Mouse (Mus musculus) forebrain, embryonic 11.5 days (tissue): Measurements from ENCODE around the gene Bphl. TPM values are rescaled to one million over a fixed set of nuclear protein-coding genes. Genes with fewer than 3 reads are reported as not detected.

Experiments
- ATAC-seq: fragments of 200-750 bp; cut with Nextera tagmentation; replicated peaks from 2 replicates; pipeline ENCODE4 v1.8.0; 2017; ENCODE audit warnings: moderate TSS enrichment; ENCODE audit not compliant: low FRiP score
- DNase-seq: peaks from one replicate; pipeline ENCODE4 v3.0.0-alpha.2; 2017; ENCODE audit warnings: low spot score
- H3K27ac ChIP-seq: fragments of 300-500 bp; sonication (generic); 2 replicates; pipeline ENCODE4 v1.5.1; 2014; ENCODE audit warnings: low read depth, low read length
- H3K27me3 ChIP-seq: fragments of 300-500 bp; sonication (generic); 2 replicates; pipeline ENCODE4 v1.6.1; 2014; ENCODE audit warnings: mild to moderate bottlenecking, low read length, mixed read lengths; ENCODE audit not compliant: control insufficient read depth, insufficient read depth
- H3K36me3 ChIP-seq: fragments of 300-500 bp; sonication (generic); 2 replicates; pipeline ENCODE4 v1.6.1; 2014; ENCODE audit warnings: mild to moderate bottlenecking, low read length, moderate library complexity, mixed read lengths; ENCODE audit not compliant: control insufficient read depth, insufficient read depth
- H3K4me1 ChIP-seq: fragments of 300-500 bp; sonication (generic); replicated peaks from 2 replicates; pipeline ENCODE4 v1.6.1; 2014; ENCODE audit warnings: low read length, mixed read lengths; ENCODE audit not compliant: control insufficient read depth, insufficient read depth
- H3K4me2 ChIP-seq: fragments of 300-500 bp; sonication (generic); 2 replicates; pipeline ENCODE4 v1.6.1; 2014; ENCODE audit warnings: low read depth, mild to moderate bottlenecking, low read length, moderate library complexity, mixed read lengths; ENCODE audit not compliant: severe bottlenecking
- H3K4me3 ChIP-seq: fragments of 300-500 bp; sonication (generic); 2 replicates; pipeline ENCODE4 v1.5.1; 2014; ENCODE audit warnings: low read depth, low read length
- H3K9ac ChIP-seq: fragments of 300-500 bp; sonication (generic); 2 replicates; pipeline ENCODE4 v1.6.1; 2014; ENCODE audit warnings: low read length
- H3K9me3 ChIP-seq: fragments of 300-500 bp; sonication (generic); 2 replicates; pipeline ENCODE4 v1.6.1; 2016; ENCODE audit warnings: low read length, mixed read lengths; ENCODE audit not compliant: control insufficient read depth
- WGBS: fragments of 180-500 bp; shearing (Covaris S2); extraction: QIAGEN DNeasy Blood & Tissue Kit; methylation state at CpG from one replicate; pipeline ENCODE4 v1.1.7; 2014; 5-methylcytosine and 5-hydroxymethylcytosine counted together
- polyA plus RNA-seq: library from polyadenylated mRNA; unstranded; fragments of >200 nt; fragmentation: Nextera tagmentation; extraction: Ambion mirVana; gene quantifications from 2 replicates; pipeline ENCODE4 v1.2.1, GENCODE M21; 2014

Gene Bphl
- polyA plus RNA-seq, result 33.3 and 33.8 TPM in 2 replicates

- no peaks in the 10 kb centered on the region for H3K27me3 ChIP-seq
- H3K4me3 ChIP-seq, result peak within 1 kb of the TSS; percentile 69
- H3K36me3 ChIP-seq, result no peaks in the 10 kb centered on the region
- DNase-seq (peak; percentile 95), ATAC-seq (peak; percentile 91)
- peak within 1 kb of the TSS; percentile 59 for H3K27ac ChIP-seq
- H3K9ac ChIP-seq, result peak within 1 kb of the TSS; percentile 90
- H3K4me2 ChIP-seq, result peak within 1 kb of the TSS; percentile 76
- WGBS, result under 1% methylated on average over 37 of the region's 37 CpGs
- no peaks in the 10 kb centered on the region for H3K9me3 ChIP-seq
- H3K4me1 ChIP-seq, result peaks cover 11% of the 10 kb centered on the region; the same call in 1 of the 2 replicates
Observed at GRCm38 (mm10) chr13:34037172-34038055, at the start of gene Bphl. Gene Bphl, plus strand, starts transcription at chr13:34037597.

- H3K27ac ChIP-seq, result no peak overlapping the region
- no peaks in the 10 kb centered on the region for H3K9me3 ChIP-seq
- H3K4me1 ChIP-seq, result no peaks in the 10 kb centered on the region
- no peak overlapping the region for H3K9ac ChIP-seq
- H3K4me3 ChIP-seq, result no peak overlapping the region
- H3K27me3 ChIP-seq, result no peaks in the 10 kb centered on the region
- ATAC-seq (no peak), DNase-seq (no peak)
- H3K36me3 ChIP-seq, result no peaks in the 10 kb centered on the region
- WGBS, result 82% methylated on average over 5 of the region's 5 CpGs
- H3K4me2 ChIP-seq, result no peak overlapping the region
Observed at GRCm38 (mm10) chr13:33989625-33990024, 47.8 kb upstream of the Bphl start.

- peak; percentile 53; the same call in 1 of the 2 replicates for ATAC-seq
- Histone ChIP-seq H3K4me2 (no peak overlapping the region), H3K4me3 (no peak overlapping the region), H3K36me3 (no peaks in the 10 kb centered on the region), H3K4me1 (no peaks in the 10 kb centered on the region), H3K27ac (no peak overlapping the region), H3K9me3 (no peaks in the 10 kb centered on the region), H3K9ac (no peak overlapping the region), H3K27me3 (no peaks in the 10 kb centered on the region)
- peak; percentile 74 for DNase-seq
- WGBS, result 18% methylated on average over 1 of the region's 1 CpGs
Observed at GRCm38 (mm10) chr13:33995197-33995596, 42.2 kb upstream of the Bphl start.

- Histone ChIP-seq H3K4me1 (no peaks in the 10 kb centered on the region; the same call in 1 of the 2 replicates), H3K27me3 (no peaks in the 10 kb centered on the region), H3K36me3 (no peaks in the 10 kb centered on the region), H3K9me3 (no peaks in the 10 kb centered on the region), H3K27ac (peak within 1 kb of the TSS; percentile 62; the same call in 1 of the 2 replicates), H3K9ac (peak within 1 kb of the TSS; percentile 87), H3K4me2 (peak within 1 kb of the TSS; percentile 86), H3K4me3 (peak within 1 kb of the TSS; percentile 92)
- ATAC-seq, result peak; percentile 96
- DNase-seq, result peak; percentile 93
- under 1% methylated on average over 89 of the region's 92 CpGs for WGBS
Observed at GRCm38 (mm10) chr13:34002058-34003006, 35.1 kb upstream of the Bphl start, which contains the start of the genes Ripk1 and Serpinb6a. Gene Ripk1, plus strand, starts transcription at chr13:34002363. Gene Serpinb6a, minus strand, starts transcription at chr13:34002794.

- no peak for DNase-seq
- Histone ChIP-seq H3K4me1 (no peaks in the 10 kb centered on the region; the same call in 1 of the 2 replicates), H3K27ac (no peak overlapping the region), H3K9me3 (no peaks in the 10 kb centered on the region), H3K27me3 (no peaks in the 10 kb centered on the region), H3K9ac (peak overlapping the region; percentile 87), H3K36me3 (no peaks in the 10 kb centered on the region), H3K4me2 (peak overlapping the region; percentile 86), H3K4me3 (peak overlapping the region; percentile 92)
- 0 out of 2 replicates have a peak, but pooled peaks have one; percentile 18 for ATAC-seq
- WGBS, result 13% methylated on average over 5 of the region's 5 CpGs
Observed at GRCm38 (mm10) chr13:34003058-34003457, 34.3 kb upstream of the Bphl start.

DNA sequence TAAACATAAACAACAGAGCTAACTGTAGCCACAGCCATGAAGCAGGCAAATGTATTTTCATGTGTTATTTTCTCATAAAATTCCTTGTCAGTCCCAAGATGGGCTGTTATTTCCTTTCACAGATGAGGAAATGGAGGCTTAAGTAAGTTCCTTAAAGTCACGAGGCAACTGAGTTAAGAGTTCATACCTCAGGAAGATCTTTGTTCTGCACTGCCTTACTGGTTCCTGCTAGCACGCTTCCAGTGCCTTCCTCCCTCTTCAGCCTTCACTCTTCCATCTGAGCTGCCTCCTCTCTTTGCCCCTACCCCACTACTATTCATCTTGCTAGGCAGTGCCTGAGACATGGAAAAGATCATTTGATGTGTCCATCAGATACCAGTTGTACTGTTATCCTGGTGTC, 30.2 kb upstream of the Bphl start:
- H3K27ac ChIP-seq, result no peak overlapping the region
- WGBS, result 75% methylated on average over 2 of the region's 2 CpGs
- H3K9me3 ChIP-seq, result no peaks in the 10 kb centered on the region
- H3K4me1 ChIP-seq, result no peaks in the 10 kb centered on the region; the same call in 1 of the 2 replicates
- no peak for ATAC-seq
- H3K9ac ChIP-seq, result no peak overlapping the region
- no peak overlapping the region for H3K4me2 ChIP-seq
- H3K36me3 ChIP-seq, result no peaks in the 10 kb centered on the region
- H3K27me3 ChIP-seq, result no peaks in the 10 kb centered on the region
- DNase-seq, result no peak
- no peak overlapping the region for H3K4me3 ChIP-seq

GRCm38 (mm10) chr13:34016927-34017569, 20.3 kb upstream of the Bphl start:
- H3K27me3 ChIP-seq, result no peaks in the 10 kb centered on the region
- 96% methylated on average over 9 of the region's 9 CpGs for WGBS
- DNase-seq, result no peak
- H3K9me3 ChIP-seq, result no peaks in the 10 kb centered on the region
- H3K9ac ChIP-seq, result no peak overlapping the region
- no peak overlapping the region for H3K27ac ChIP-seq
- no peaks in the 10 kb centered on the region for H3K36me3 ChIP-seq
- H3K4me2 ChIP-seq, result no peak overlapping the region
- H3K4me1 ChIP-seq, result no peaks in the 10 kb centered on the region
- no peak overlapping the region for H3K4me3 ChIP-seq
- ATAC-seq, result no peak

GRCm38 (mm10) chr13:34018521-34018920, 18.9 kb upstream of the Bphl start:
- H3K36me3 ChIP-seq, result no peaks in the 10 kb centered on the region
- no peak overlapping the region for H3K9ac ChIP-seq
- DNase-seq, result no peak
- H3K27me3 ChIP-seq, result no peaks in the 10 kb centered on the region
- no peak overlapping the region for H3K4me2 ChIP-seq
- no peaks in the 10 kb centered on the region for H3K9me3 ChIP-seq
- no peak for ATAC-seq
- WGBS, result 89% methylated on average over 1 of the region's 1 CpGs
- H3K27ac ChIP-seq, result no peak overlapping the region
- H3K4me1 ChIP-seq, result no peaks in the 10 kb centered on the region
- no peak overlapping the region for H3K4me3 ChIP-seq
